Mouse (Mus musculus) cerebellum, postnatal 4 days (tissue): ENCODE measurements around the gene Eci1.
"Not testable (repeated sequence)": the region's sequence is repeated elsewhere in the genome, so short reads cannot be mapped to it uniquely, and the experiment has no call there.

Experiments
- DNase-seq, 2 experiments: peaks; one replicate each; pipeline ENCODE4 v3.0.0; 2022; ENCODE audit warnings: low spot score in 2 of 2, mixed read lengths in 1 of 2

Gene Eci1

DNA sequence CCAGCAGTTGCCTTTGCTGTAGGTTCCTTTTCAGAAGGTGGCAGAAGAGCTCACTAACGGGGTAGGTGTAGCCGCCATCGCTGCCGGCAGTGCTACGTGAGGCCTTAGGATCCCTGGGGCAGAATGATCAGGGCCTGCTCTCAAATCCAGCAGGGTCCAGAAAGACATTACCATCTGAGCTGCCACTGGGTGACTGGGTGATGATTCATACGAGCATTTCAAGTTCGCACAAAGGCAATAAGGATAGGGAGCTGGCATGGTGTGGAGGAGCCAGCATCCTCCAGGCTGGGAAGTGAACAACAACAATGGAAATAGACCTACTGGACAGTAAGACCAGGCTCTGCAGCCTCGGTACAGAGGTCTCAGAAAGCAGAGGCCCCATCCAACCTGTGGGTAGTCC, 13.9 kb downstream of the Eci1 start:
- DNase-seq, result no peak

DNA sequence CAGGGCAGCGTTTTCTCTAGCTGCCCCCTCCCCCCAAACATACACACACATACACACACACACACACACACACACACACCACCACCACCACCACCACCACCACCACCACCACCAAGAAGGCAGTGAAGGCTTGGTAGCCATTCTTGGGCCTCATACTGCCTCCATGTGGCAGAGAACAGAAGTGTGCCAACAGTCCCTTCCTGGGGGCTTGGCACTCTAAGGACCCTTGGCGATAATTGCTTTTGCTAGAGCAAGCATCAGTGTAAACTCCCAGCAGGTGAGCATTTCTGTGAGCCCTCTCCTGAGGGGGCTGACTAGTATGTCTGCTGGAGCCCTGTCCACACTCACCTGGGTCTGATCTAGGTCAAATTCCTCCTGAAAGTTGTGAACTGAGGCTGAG, 14.7 kb downstream of the Eci1 start:
- DNase-seq, result no peak

GRCm38 (mm10) chr17:24442107-24442506, 15.7 kb downstream of the Eci1 start:
- DNase-seq, result no peak

DNA sequence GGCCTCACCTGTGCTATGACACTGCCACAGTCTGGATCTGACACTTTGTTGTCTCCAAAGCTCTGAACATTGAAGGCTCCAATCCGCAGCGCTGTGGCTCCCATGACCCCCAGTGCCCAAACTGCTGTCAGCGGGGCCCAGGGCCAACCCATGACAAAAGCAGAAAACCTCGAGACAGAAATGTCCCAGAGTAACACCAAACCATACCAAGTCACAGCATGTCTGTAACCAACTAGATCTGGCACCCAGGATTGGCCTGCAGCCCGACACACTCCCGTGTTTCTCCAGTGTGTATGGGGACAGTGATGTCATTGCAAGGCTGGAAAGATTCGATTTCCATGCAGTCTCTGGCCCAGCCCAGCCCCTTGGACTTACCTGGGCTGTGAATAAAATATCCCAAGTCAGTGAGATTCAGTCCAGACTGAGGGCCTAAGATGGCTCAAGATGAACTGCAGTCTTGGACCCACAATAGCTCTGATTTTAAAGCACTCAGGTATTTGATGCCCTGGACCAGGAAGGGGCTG, 16.3 kb downstream of the Eci1 start, which contains the start of gene Dnase1l2:
Dnase1l2 (minus strand) TSS at position 474 of the 524 bp plus-strand sequence.
- DNase-seq, result no peak

GRCm38 (mm10) chr17:24443409-24443808, 17.0 kb downstream of the Eci1 start:
- DNase-seq, result no peak

GRCm38 (mm10) chr17:24446590-24446989, 20.1 kb downstream of the Eci1 start:
- DNase-seq, result no peak

DNA sequence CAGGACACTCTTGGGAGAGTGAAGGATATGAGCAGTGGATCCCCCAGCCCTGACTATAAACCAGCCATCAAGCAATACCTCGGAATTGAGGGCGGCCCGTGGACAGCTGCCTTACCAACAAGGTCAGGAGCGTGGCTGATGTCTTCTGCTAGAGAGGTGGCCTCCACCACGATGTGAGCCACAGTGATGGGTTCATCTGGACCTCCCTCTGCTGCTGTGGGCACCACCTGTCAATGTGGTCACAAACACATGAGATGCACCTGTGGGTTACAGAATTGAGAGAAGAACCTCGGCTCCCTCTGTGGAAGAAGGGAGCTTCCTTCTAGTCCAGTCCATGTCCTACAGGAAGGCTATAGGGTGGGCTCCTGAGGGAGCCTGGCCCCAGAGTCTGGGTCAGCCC, 23.1 kb downstream of the Eci1 start:
- no peak for DNase-seq

GRCm38 (mm10) chr17:24451220-24451619, 24.8 kb downstream of the Eci1 start:
- no peak for DNase-seq

DNA sequence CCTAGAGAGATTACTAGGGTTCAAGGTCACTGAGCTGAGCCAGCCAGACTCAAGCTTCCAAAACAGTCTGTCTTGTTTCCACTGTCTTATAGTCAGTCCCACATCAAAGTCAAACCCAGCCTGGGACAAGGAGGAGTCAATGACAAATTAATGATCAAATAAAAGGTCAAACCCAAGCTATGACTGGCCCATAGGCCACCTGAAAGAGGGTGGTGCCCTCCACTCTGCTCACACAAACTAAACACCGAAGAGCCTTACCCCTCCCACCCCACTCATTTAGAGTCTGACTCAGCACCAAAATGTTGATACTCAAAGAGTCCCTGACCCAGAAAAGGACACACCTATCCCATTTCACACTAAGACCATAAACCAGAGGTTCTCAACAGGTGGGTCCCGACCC, 26.9 kb downstream of the Eci1 start:
- no peak for DNase-seq

DNA sequence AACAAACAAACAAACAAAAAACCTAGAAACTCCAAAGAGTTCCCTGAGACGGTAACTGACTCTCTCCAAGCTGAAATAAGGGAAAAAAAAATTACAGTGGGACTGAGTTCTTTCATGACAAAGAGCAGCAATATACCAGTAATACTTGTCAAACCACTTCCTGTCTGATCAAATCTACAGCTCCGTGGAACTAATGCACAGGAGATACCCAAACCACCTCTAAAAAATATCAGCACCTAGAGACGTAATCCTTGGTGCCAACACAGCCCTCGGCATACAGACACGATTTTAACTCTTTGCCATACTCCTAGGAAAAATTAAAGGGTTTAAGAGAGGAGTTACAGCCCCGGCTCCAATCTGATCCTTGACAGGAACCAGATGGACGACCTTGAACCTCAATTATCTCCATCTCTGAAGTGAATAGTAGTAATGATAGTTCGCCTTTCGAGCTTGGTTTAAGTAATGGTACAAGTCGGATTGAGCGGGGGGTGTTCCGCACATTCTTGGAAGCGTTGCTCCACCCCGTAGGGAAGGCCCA, 27.8 kb downstream of the Eci1 start:
- no peak for DNase-seq

DNA sequence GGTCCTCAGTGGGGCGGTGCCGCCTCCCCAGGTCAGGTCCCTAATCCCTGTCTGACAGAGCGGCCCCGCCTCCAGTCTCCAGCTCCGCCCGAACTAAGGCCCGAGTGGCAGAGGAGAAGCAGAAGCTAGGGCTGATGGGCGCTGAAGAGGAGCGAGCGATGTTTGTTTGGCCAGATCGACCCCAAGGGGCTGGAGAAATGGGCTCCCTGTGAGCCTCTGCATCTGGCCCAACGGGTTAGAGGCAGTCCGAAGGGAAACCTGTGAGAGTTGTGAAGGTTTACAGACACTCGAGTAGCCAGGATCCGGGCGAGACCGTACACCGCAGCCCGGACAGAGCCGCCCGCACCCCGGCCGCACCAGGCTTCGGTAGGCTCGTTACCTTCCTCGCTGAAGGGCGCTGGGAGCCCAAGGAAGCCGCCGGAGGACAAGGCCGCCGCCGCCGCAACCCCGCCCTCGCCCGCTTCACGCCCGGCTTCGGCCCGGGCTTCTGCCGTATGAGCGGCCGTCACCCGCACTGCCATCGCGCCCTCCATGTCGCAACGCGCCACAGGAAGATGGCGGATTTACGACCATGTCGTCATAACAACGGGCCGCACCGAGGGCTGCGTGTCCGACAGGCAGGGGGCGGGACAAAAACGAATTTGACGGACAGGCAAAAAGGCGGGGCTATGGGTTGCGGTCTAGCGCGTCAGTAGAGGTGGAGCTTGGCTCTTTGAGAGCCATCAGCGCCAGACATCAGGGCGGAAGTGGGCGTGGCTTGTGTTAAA, 28.5 kb downstream of the Eci1 start:
- peak; percentile 94 to 98 for DNase-seq

DNA sequence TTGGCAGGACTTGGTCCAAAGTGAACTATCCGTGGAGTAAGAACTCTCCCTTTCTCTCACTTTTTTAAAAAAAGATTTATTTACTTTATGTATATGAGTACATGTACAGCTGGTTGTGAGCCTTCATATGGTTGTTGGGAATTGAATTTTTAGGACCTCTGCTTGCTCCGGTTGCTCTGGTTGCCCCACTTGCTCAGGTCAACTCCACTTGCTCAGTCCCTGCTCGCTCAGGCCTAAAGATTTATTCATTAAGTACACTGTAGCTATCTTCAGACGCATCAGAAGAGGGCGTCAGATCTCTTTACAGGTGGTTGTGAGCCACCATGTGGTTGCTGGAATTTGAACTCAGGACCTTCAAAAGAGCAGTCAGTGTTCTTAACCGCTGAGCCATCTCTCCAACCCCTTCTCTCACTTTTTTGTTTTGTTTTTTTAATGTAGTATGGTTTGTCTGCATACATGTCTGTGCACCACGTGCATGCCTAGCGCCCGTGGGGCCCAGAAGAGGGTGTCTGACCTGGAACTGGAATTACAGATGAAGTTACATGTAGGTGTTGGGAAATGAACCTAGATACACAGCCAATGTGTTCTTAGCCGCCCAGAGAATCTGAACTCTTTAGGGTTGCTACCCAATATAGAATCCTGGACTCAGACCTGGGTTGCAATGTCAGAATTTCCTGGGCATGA, 29.2 kb downstream of the Eci1 start:
- not testable (repeated sequence) for DNase-seq

- no peak for DNase-seq
Measured at GRCm38 (mm10) chr17:24461580-24461979, 35.1 kb downstream of the Eci1 start.

DNA sequence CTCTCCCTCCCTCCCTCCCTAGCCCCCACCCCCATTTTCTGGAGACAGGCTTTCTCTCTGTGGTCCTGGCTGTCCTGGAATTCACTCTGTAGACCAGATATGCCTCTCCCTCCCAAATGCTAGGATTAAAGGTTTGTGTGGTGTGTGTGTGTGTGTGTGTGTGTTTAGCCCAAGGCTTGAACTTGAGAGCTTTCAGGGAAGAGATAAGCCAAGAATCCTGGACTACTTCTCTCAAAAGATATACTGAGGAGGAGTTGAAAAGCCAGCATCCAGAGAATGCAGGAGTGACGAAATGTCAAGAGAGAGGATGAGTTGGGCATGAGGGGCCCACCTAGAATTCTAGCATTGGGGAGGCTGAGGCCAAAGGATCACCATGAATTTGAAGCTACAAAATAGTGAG, 36.5 kb downstream of the Eci1 start:
- DNase-seq, result no peak

DNA sequence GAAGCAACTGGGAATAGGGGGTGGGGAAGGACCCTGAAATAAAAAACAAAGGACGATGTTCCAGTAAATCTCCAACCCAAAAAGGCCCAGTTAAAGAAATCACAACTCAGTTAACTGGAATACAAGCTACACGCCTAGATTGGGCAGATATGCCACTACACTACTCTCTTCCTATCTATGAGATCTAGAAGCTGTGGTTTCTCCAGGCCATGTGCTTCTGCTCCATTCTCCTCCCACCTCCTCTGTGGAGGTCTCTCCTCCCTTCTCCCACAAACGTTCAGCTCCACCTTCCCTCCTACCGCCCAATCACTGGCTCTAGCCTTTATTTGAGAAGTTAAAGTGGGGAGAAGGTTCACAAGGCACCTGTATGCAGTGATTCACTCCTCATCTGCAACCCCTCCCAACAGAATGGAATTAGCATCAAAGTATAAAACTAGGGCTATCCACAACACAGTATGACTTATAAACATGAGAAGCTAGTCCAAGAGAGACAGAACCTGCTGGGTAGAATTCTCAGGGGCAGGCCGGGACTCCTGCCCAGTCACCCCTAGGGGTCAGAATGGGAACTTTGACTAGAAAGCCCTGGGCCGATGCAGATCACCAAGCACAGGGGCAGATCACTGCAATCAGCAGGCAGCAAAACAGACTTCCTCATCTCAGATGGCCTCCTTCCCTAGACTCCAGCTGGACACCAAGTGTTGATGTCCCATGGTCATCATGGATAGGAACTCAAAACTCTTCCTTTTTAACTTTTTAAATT, 37.1 kb downstream of the Eci1 start:
- DNase-seq, result no peak

GRCm38 (mm10) chr17:24468636-24469246, 42.3 kb downstream of the Eci1 start:
- DNase-seq, result no peak

DNA sequence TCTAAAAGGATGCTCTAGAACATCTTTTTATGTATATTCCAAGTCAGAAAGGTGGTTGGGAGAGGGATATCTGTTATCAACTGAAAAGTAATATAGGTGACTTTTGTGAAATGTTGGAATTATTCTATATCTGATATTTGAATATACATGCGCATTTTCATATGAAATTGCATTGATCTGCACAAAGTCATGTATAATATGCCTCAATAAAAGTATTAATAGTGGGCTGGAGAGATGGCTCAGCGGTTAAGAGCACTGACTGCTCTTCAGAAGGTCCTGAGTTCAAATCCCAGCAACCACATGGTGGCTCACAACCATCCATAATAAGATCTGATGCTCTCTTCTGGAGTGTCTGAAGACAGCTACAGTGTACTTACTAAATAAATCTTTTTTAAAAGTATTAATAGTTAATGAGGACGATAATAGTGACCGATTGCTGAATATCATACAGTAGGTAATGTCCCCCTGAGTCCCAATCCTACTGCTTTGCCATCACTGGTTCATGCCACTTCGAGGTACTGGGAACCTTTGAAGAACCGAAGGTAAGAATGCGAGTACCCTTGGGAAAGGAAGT, 43.0 kb downstream of the Eci1 start:
- no peak for DNase-seq

- peak; percentile 96 to 99 for DNase-seq
Measured at GRCm38 (mm10) chr17:24469910-24470602, 43.6 kb downstream of the Eci1 start, which contains the start of the genes E4f1 and Pgp. Gene E4f1, minus strand, starts transcription at chr17:24470313. Gene Pgp, plus strand, starts transcription at chr17:24470392.

- peak in 1 of 2 experiments; percentile 45 for DNase-seq
Measured at GRCm38 (mm10) chr17:24470701-24471527, 44.5 kb downstream of the Eci1 start.

- no peak for DNase-seq
Measured at GRCm38 (mm10) chr17:24472512-24472911, 46.1 kb downstream of the Eci1 start.
